Mouse (Mus musculus) liver, embryonic 14.5 days (tissue): ENCODE results near the gene Gm49358.

Experiments
- CTCF ChIP-seq: IDR thresholded peaks from 2 replicates; pipeline ENCODE4 v1.5.1; 2016; ENCODE audit warnings: antibody characterized with exemption, low read depth, control low read depth
- EP300 ChIP-seq: IDR thresholded peaks from 2 replicates; pipeline ENCODE4 v1.6.1; 2016; ENCODE audit warnings: antibody characterized with exemption, low read depth

DNA sequence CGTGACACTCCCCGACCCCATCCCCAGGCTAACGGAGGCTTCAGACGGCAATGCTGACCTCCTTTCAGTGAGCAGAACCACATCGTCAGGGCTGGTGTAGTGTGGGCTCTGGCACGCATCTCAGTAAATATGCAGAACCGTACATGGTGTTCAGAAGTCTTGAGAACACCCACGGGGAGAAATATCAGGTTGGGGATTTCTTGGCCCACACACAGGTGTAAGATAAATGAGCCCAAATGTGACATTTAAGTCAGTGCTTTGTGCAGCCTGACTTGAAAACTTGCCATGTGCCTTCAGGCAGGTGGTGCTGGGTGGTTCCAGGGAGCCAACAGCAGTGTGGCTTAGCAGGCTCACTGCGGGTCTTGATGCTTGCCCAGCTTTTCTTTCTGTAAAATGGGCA is 46.2 kb downstream of the Gm49358 start:
- TF ChIP-seq CTCF (no peak), EP300 (no peak)
